Mouse (Mus musculus) liver, postnatal 0 days (tissue): ENCODE measurements around the gene 9330182L06Rik.

Experiments
- CTCF ChIP-seq: sonication (generic); IDR thresholded peaks from 2 replicates; pipeline ENCODE4 v1.5.1; 2016; ENCODE audit warnings: antibody characterized with exemption, low read depth
- EP300 ChIP-seq: IDR thresholded peaks from 2 replicates; pipeline ENCODE4 v1.6.1; 2016; ENCODE audit warnings: antibody characterized with exemption, low read depth, mild to moderate bottlenecking

DNA sequence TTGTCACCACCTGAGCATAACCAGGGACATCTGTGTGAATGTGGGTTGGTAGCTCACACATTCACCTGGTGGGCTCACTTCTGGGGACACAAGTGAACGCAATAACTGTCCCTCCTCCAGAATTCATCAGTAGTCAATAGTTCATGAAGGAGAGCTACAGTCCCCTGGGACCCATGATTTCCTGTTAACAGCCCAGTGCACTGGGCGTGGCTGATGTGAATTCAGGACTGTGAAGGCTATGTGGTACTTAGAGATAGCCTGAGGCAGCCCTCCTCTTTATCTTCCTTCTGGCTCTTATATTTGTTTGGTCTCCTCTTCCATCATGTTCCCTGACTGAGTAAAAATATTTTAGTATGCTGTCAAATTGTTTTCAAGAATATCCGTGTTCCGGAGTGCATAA lies 1.6 kb upstream of the 9330182L06Rik start:
- no peak for TF ChIP-seq CTCF
- no peak for TF ChIP-seq EP300
